Mouse (Mus musculus) neural tube, embryonic 11.5 days (tissue): ENCODE measurements at regions not wholly inside any gene's neighbourhood (a gene's known extent, or its start where the extent isn't known, plus 50 kb on each side); places are given as distances from the start of the nearest gene placed in this dataset.

Source experiments
- ATAC-seq: fragments of 200-750 bp; cut with Nextera tagmentation; 2 replicates; pipeline ENCODE4 v1.8.0; 2017; ENCODE audit warnings: moderate number of reproducible peaks, mild to moderate bottlenecking, moderate TSS enrichment, moderate library complexity; ENCODE audit not compliant: insufficient read depth, low FRiP score, low TSS enrichment
- DNase-seq: peaks from one replicate; pipeline ENCODE4 v3.0.0-alpha.2; 2015; ENCODE audit warnings: low spot score
- H3K27ac ChIP-seq: fragments of 300-500 bp; sonication (generic); 2 replicates; pipeline ENCODE4 v1.5.1; 2014; ENCODE audit warnings: low read depth, mild to moderate bottlenecking, low read length
- H3K27me3 ChIP-seq: fragments of 300-500 bp; sonication (generic); 2 replicates; pipeline ENCODE4 v1.6.1; 2014; ENCODE audit warnings: mild to moderate bottlenecking, low read length, mixed read lengths; ENCODE audit not compliant: control insufficient read depth, insufficient read depth
- H3K36me3 ChIP-seq: fragments of 300-500 bp; sonication (generic); 2 replicates; pipeline ENCODE4 v1.6.1; 2014; ENCODE audit warnings: mild to moderate bottlenecking, low read length, moderate library complexity, mixed read lengths; ENCODE audit not compliant: control insufficient read depth, insufficient read depth
- H3K4me1 ChIP-seq: fragments of 300-500 bp; sonication (generic); 2 replicates; pipeline ENCODE4 v1.6.1; 2014; ENCODE audit warnings: low read length, mixed read lengths; ENCODE audit not compliant: control insufficient read depth, insufficient read depth
- H3K4me2 ChIP-seq: fragments of 300-500 bp; sonication (generic); 2 replicates; pipeline ENCODE4 v1.6.1; 2014; ENCODE audit warnings: low read depth, mild to moderate bottlenecking, moderate library complexity
- H3K4me3 ChIP-seq: fragments of 300-500 bp; sonication (generic); 2 replicates; pipeline ENCODE4 v1.5.1; 2014; ENCODE audit warnings: low read depth, low read length
- H3K9ac ChIP-seq: fragments of 300-500 bp; sonication (generic); 2 replicates; pipeline ENCODE4 v1.6.1; 2014; ENCODE audit warnings: mild to moderate bottlenecking, low read length
- H3K9me3 ChIP-seq: fragments of 300-500 bp; sonication (generic); 2 replicates; pipeline ENCODE4 v1.6.1; 2016; ENCODE audit warnings: low read length; ENCODE audit not compliant: control insufficient read depth
- WGBS: fragments of 180-500 bp; shearing (Covaris S2); extraction: QIAGEN DNeasy Blood & Tissue Kit; methylation state at CpG from one replicate; pipeline ENCODE4 v1.1.7; 2014; 5-methylcytosine and 5-hydroxymethylcytosine counted together

GRCm38 (mm10) chr11:114218732-114219506, 152.1 kb upstream of the Sdk2 start:
- H3K9me3 ChIP-seq, result no peaks in the 10 kb centered on the region
- H3K4me2 ChIP-seq, result no peak overlapping the region
- no peak overlapping the region for H3K4me3 ChIP-seq
- 40% methylated on average over 9 of the region's 9 CpGs for WGBS
- DNase-seq (no peak), ATAC-seq (no peak)
- H3K4me1 ChIP-seq, result peaks cover 22% of the 10 kb centered on the region
- H3K36me3 ChIP-seq, result no peaks in the 10 kb centered on the region
- no peak overlapping the region for H3K27ac ChIP-seq
- no peak overlapping the region for H3K9ac ChIP-seq
- H3K27me3 ChIP-seq, result no peaks in the 10 kb centered on the region

- DNase-seq (peak; percentile 51), ATAC-seq (peak; percentile 27; the same call in 1 of the 2 replicates)
- Histone ChIP-seq H3K36me3 (no peaks in the 10 kb centered on the region), H3K4me3 (peak overlapping the region; percentile 15; the same call in 1 of the 2 replicates), H3K4me1 (peaks cover 22% of the 10 kb centered on the region), H3K4me2 (peak overlapping the region; percentile 45), H3K27ac (peak overlapping the region; percentile 17; the same call in 1 of the 2 replicates), H3K27me3 (no peaks in the 10 kb centered on the region), H3K9ac (peak overlapping the region; percentile 18; the same call in 1 of the 2 replicates), H3K9me3 (no peaks in the 10 kb centered on the region)
- under 1% methylated on average over 15 of the region's 15 CpGs for WGBS
Measured at GRCm38 (mm10) chr11:114217245-114217757, 150.5 kb upstream of the Sdk2 start.

GRCm38 (mm10) chr11:114216493-114216892, 149.6 kb upstream of the Sdk2 start:
- WGBS, result 2% methylated on average over 7 of the region's 7 CpGs
- DNase-seq, result peak; percentile 50
- H3K27ac ChIP-seq, result peak overlapping the region; percentile 65; the same call in 1 of the 2 replicates
- H3K4me3 ChIP-seq, result no peak overlapping the region
- peak overlapping the region; percentile 45 for H3K4me2 ChIP-seq
- ATAC-seq, result no peak
- peaks cover 22% of the 10 kb centered on the region for H3K4me1 ChIP-seq
- no peaks in the 10 kb centered on the region for H3K9me3 ChIP-seq
- H3K27me3 ChIP-seq, result no peaks in the 10 kb centered on the region
- H3K9ac ChIP-seq, result peak overlapping the region; percentile 24; the same call in 1 of the 2 replicates
- H3K36me3 ChIP-seq, result no peaks in the 10 kb centered on the region

- DNase-seq (no peak), ATAC-seq (no peak)
- Histone ChIP-seq H3K9me3 (no peaks in the 10 kb centered on the region), H3K36me3 (no peaks in the 10 kb centered on the region), H3K4me1 (peaks cover 22% of the 10 kb centered on the region), H3K27me3 (no peaks in the 10 kb centered on the region), H3K9ac (no peak overlapping the region), H3K27ac (no peak overlapping the region), H3K4me2 (no peak overlapping the region), H3K4me3 (no peak overlapping the region)
- WGBS, result 73% methylated on average over 8 of the region's 8 CpGs
Measured at GRCm38 (mm10) chr11:114215256-114215655, 148.4 kb upstream of the Sdk2 start.

DNA sequence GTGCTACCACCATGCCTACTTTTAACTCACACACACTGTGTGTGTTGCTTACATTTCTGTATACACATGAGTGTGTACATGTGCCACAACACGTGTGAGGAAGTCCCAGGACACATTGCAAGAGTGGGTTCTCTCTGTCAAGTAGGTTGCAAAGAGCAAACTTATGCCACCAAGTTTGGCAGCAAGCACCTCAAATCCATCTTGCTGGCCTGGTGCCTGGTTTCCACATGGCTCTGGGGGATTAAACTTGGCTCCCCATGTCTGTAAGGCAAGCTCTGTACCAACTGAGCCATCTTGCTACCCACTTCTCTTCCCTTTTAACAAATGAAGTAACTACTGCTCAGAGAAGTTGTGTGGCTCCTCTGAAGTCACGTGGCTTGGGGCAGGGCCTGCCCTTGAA, 145.3 kb upstream of the Sdk2 start:
- H3K4me1 ChIP-seq, result peaks cover 13% of the 10 kb centered on the region
- no peak overlapping the region for H3K4me2 ChIP-seq
- no peak overlapping the region for H3K9ac ChIP-seq
- no peak overlapping the region for H3K4me3 ChIP-seq
- no peaks in the 10 kb centered on the region for H3K27me3 ChIP-seq
- no peaks in the 10 kb centered on the region for H3K9me3 ChIP-seq
- WGBS, result 68% methylated on average over 2 of the region's 2 CpGs
- no peak overlapping the region for H3K27ac ChIP-seq
- no peaks in the 10 kb centered on the region for H3K36me3 ChIP-seq
- DNase-seq (no peak), ATAC-seq (no peak)

- peak; percentile 64 for DNase-seq
- no peaks in the 10 kb centered on the region for H3K36me3 ChIP-seq
- H3K4me2 ChIP-seq, result no peak overlapping the region
- no peak overlapping the region for H3K27ac ChIP-seq
- no peak overlapping the region for H3K9ac ChIP-seq
- no peaks in the 10 kb centered on the region for H3K9me3 ChIP-seq
- WGBS, result 42% methylated on average over 2 of the region's 2 CpGs
- H3K27me3 ChIP-seq, result no peaks in the 10 kb centered on the region
- ATAC-seq, result no peak
- H3K4me1 ChIP-seq, result no peaks in the 10 kb centered on the region
- H3K4me3 ChIP-seq, result no peak overlapping the region
Measured at GRCm38 (mm10) chr11:114205192-114205591, 138.3 kb upstream of the Sdk2 start.

DNA sequence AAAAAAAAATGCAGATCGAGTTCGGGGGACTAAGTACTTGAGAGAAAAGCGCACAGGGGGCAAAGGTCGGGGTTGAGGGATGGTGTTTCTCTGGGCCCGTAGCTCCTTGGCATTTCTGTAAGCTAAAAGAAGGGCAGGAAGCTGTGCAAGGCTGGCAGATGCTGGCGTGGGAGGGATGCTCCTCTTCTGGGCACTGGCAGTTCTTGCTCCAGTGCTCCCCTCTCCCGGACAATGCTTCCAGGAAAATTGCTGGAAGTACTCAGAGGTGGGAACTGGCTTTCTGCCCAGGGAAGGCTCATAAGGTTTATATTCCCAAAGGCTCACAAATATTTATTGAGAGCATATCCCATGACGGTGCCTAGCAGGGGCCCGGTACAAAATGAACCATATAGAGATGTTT, 136.6 kb upstream of the Sdk2 start:
- Histone ChIP-seq H3K4me1 (no peaks in the 10 kb centered on the region), H3K9ac (no peak overlapping the region), H3K4me3 (no peak overlapping the region), H3K9me3 (no peaks in the 10 kb centered on the region), H3K27ac (no peak overlapping the region), H3K4me2 (no peak overlapping the region), H3K27me3 (no peaks in the 10 kb centered on the region), H3K36me3 (no peaks in the 10 kb centered on the region)
- WGBS, result 77% methylated on average over 9 of the region's 9 CpGs
- no peak for DNase-seq
- ATAC-seq, result no peak

GRCm38 (mm10) chr11:114202486-114202885, 135.6 kb upstream of the Sdk2 start:
- ATAC-seq (no peak), DNase-seq (no peak)
- H3K4me3 ChIP-seq, result no peak overlapping the region
- H3K4me1 ChIP-seq, result no peaks in the 10 kb centered on the region
- WGBS, result 87% methylated on average over 16 of the region's 16 CpGs
- H3K27ac ChIP-seq, result no peak overlapping the region
- no peaks in the 10 kb centered on the region for H3K9me3 ChIP-seq
- no peak overlapping the region for H3K4me2 ChIP-seq
- no peaks in the 10 kb centered on the region for H3K36me3 ChIP-seq
- H3K9ac ChIP-seq, result no peak overlapping the region
- H3K27me3 ChIP-seq, result no peaks in the 10 kb centered on the region

GRCm38 (mm10) chr11:114199081-114199586, 132.3 kb upstream of the Sdk2 start:
- peaks cover 6% of the 10 kb centered on the region for H3K4me1 ChIP-seq
- no peaks in the 10 kb centered on the region for H3K27me3 ChIP-seq
- H3K4me3 ChIP-seq, result no peak overlapping the region
- H3K9ac ChIP-seq, result no peak overlapping the region
- no peak for ATAC-seq
- no peak for DNase-seq
- no peak overlapping the region for H3K27ac ChIP-seq
- no peaks in the 10 kb centered on the region for H3K9me3 ChIP-seq
- WGBS, result 74% methylated on average over 10 of the region's 10 CpGs
- H3K4me2 ChIP-seq, result no peak overlapping the region
- no peaks in the 10 kb centered on the region for H3K36me3 ChIP-seq
